Mouse (Mus musculus): ENCODE data around the gene Hsph1. TPM values are rescaled to one million over a fixed set of nuclear protein-coding genes. Genes with fewer than 3 reads are reported as not detected.

Gene Hsph1
- polyA plus RNA-seq, 1 experiment from 2014 or later: 57.4 TPM

- 26% methylated on average over 10 of the region's 10 CpGs for WGBS
- H3K4me1 ChIP-seq (ENCODE audit: insufficient read depth): no peaks in the 10 kb centered on the region
- no peak overlapping the region for H3K4me2 ChIP-seq
- ATAC-seq (ENCODE audit: insufficient read depth) (no peak), DNase-seq (no peak)
- H3K9ac ChIP-seq: no peak overlapping the region
- no peak overlapping the region for H3K4me3 ChIP-seq (ENCODE audit: low read depth, low read length)
- no peaks in the 10 kb centered on the region for H3K9me3 ChIP-seq (ENCODE audit: low read depth, low read length)
- H3K27ac ChIP-seq (ENCODE audit: low read depth): no peak overlapping the region
- no peaks in the 10 kb centered on the region for H3K27me3 ChIP-seq (ENCODE audit: insufficient read depth, low read length)
- no peak for TF ChIP-seq CTCF (IDR thresholded peaks at IDR 0.05; ENCODE audit: low read depth)
- no peaks in the 10 kb centered on the region for H3K36me3 ChIP-seq (ENCODE audit: insufficient read depth)
Measured at GRCm38 (mm10) chr5:149577449-149577848, 58.7 kb downstream of the Hsph1 start.

GRCm38 (mm10) chr5:149576977-149577376 is 59.2 kb downstream of the Hsph1 start:
- H3K27me3 ChIP-seq (ENCODE audit: insufficient read depth, low read length): no peaks in the 10 kb centered on the region
- no peak overlapping the region for H3K4me2 ChIP-seq
- no peak for TF ChIP-seq CTCF (IDR thresholded peaks at IDR 0.05; ENCODE audit: low read depth)
- H3K9me3 ChIP-seq (ENCODE audit: low read depth, low read length): no peaks in the 10 kb centered on the region
- no peak for DNase-seq
- no peak overlapping the region for H3K9ac ChIP-seq
- no peak for ATAC-seq (ENCODE audit: insufficient read depth)
- no peak overlapping the region for H3K27ac ChIP-seq (ENCODE audit: low read depth)
- no peak overlapping the region for H3K4me3 ChIP-seq (ENCODE audit: low read depth, low read length)
- WGBS: 35% methylated on average over 10 of the region's 10 CpGs
- H3K36me3 ChIP-seq (ENCODE audit: insufficient read depth): no peaks in the 10 kb centered on the region
- H3K4me1 ChIP-seq (ENCODE audit: insufficient read depth): no peaks in the 10 kb centered on the region

GRCm38 (mm10) chr5:149568993-149569392 is 67.2 kb downstream of the Hsph1 start:
- peak; percentile 45 for DNase-seq
- Histone ChIP-seq H3K27me3 (ENCODE audit: insufficient read depth, low read length) (no peaks in the 10 kb centered on the region), H3K36me3 (ENCODE audit: insufficient read depth) (no peaks in the 10 kb centered on the region), H3K9me3 (ENCODE audit: low read depth, low read length) (no peaks in the 10 kb centered on the region), H3K9ac (no peak overlapping the region), H3K4me1 (ENCODE audit: insufficient read depth) (no peaks in the 10 kb centered on the region), H3K4me2 (no peak overlapping the region), H3K27ac (ENCODE audit: low read depth) (no peak overlapping the region), H3K4me3 (ENCODE audit: low read depth, low read length) (no peak overlapping the region)
- no peak for TF ChIP-seq CTCF (IDR thresholded peaks at IDR 0.05; ENCODE audit: low read depth)
- no peak for ATAC-seq (ENCODE audit: insufficient read depth)
- WGBS: 51% methylated on average over 13 of the region's 13 CpGs

GRCm38 (mm10) chr5:149566957-149567356 is 69.2 kb downstream of the Hsph1 start:
- Histone ChIP-seq H3K27ac (ENCODE audit: low read depth) (no peak overlapping the region), H3K36me3 (ENCODE audit: insufficient read depth) (no peaks in the 10 kb centered on the region), H3K9me3 (ENCODE audit: low read depth, low read length) (no peaks in the 10 kb centered on the region), H3K9ac (no peak overlapping the region), H3K4me2 (no peak overlapping the region), H3K4me3 (ENCODE audit: low read depth, low read length) (no peak overlapping the region), H3K4me1 (ENCODE audit: insufficient read depth) (no peaks in the 10 kb centered on the region), H3K27me3 (ENCODE audit: insufficient read depth, low read length) (no peaks in the 10 kb centered on the region)
- WGBS: 69% methylated on average over 5 of the region's 5 CpGs
- no peak for ATAC-seq (ENCODE audit: insufficient read depth)
- TF ChIP-seq CTCF (IDR thresholded peaks at IDR 0.05; ENCODE audit: low read depth): no peak
- no peak for DNase-seq

- Histone ChIP-seq H3K4me2 (no peak overlapping the region), H3K27me3 (ENCODE audit: insufficient read depth, low read length) (no peaks in the 10 kb centered on the region), H3K9ac (no peak overlapping the region), H3K36me3 (ENCODE audit: insufficient read depth) (no peaks in the 10 kb centered on the region), H3K9me3 (ENCODE audit: low read depth, low read length) (no peaks in the 10 kb centered on the region), H3K4me3 (ENCODE audit: low read depth, low read length) (no peak overlapping the region), H3K27ac (ENCODE audit: low read depth) (no peak overlapping the region), H3K4me1 (ENCODE audit: insufficient read depth) (no peaks in the 10 kb centered on the region)
- no peak for DNase-seq
- ATAC-seq (ENCODE audit: insufficient read depth): no peak
- TF ChIP-seq CTCF (IDR thresholded peaks at IDR 0.05; ENCODE audit: low read depth): no peak
- 53% methylated on average over 11 of the region's 11 CpGs for WGBS
Measured at GRCm38 (mm10) chr5:149566026-149566425, 70.2 kb downstream of the Hsph1 start.

Other genes with a start within 250 kb of the Hsph1 start
- 1.2 and 1.6 TPM in 2 replicates for gene Medag, start 224.6 kb downstream of the Hsph1 start, polyA plus RNA-seq (2014; fragmentation: Nextera tagmentation; extraction: Ambion mirVana)
- 0.64 and 1.0 TPM in 2 replicates for gene Tex26, start 196.7 kb downstream of the Hsph1 start, polyA plus RNA-seq (2014; fragmentation: Nextera tagmentation; extraction: Ambion mirVana)
- gene Wdr95, start 107.7 kb downstream of the Hsph1 start, polyA plus RNA-seq (2014; fragmentation: Nextera tagmentation; extraction: Ambion mirVana): not detected in 2 replicates
- 19.1 and 19.2 TPM in 2 replicates for gene B3glct, start 41.9 kb upstream of the Hsph1 start, polyA plus RNA-seq (2014; fragmentation: Nextera tagmentation; extraction: Ambion mirVana)